Mouse (Mus musculus) liver, postnatal 0 days (tissue): ENCODE results near the gene Oaz2. TPM values are rescaled to one million over a fixed set of nuclear protein-coding genes. Genes with fewer than 3 reads are reported as not detected.

ENCODE experiments used
- ATAC-seq: fragments of 200-750 bp; cut with Nextera tagmentation; 2 replicates; pipeline ENCODE4 v1.8.0; 2017; ENCODE audit warnings: mild to moderate bottlenecking, moderate library complexity
- DNase-seq: peaks from one replicate; pipeline ENCODE4 v3.0.0-alpha.2; 2016
- H3K27ac ChIP-seq: fragments of 300-500 bp; sonication (generic); 2 replicates; pipeline ENCODE4 v1.5.1; 2014; ENCODE audit warnings: antibody characterized with exemption, moderate library complexity, mild to moderate bottlenecking, low read depth
- H3K27me3 ChIP-seq: fragments of 300-500 bp; sonication (generic); 2 replicates; pipeline ENCODE4 v1.6.1; 2014; ENCODE audit warnings: low read length, control low read depth, mixed read lengths; ENCODE audit not compliant: insufficient read depth
- H3K36me3 ChIP-seq: fragments of 300-500 bp; sonication (generic); replicated peaks from 2 replicates; pipeline ENCODE4 v1.6.1; 2014; ENCODE audit warnings: mild to moderate bottlenecking, control low read depth, low read length, moderate library complexity, mixed read lengths; ENCODE audit not compliant: insufficient read depth
- H3K4me1 ChIP-seq: fragments of 300-500 bp; sonication (generic); 2 replicates; pipeline ENCODE4 v1.6.1; 2014; ENCODE audit warnings: antibody characterized with exemption, mild to moderate bottlenecking, control low read depth; ENCODE audit not compliant: insufficient read depth
- H3K4me2 ChIP-seq: fragments of 300-500 bp; sonication (generic); 2 replicates; pipeline ENCODE4 v1.6.1; 2014; ENCODE audit warnings: low read depth, mild to moderate bottlenecking, low read length, moderate library complexity, mixed read lengths
- H3K4me3 ChIP-seq: fragments of 300-500 bp; sonication (generic); 2 replicates; pipeline ENCODE4 v1.5.1; 2014; ENCODE audit warnings: low read depth, low read length
- H3K9ac ChIP-seq: fragments of 300-500 bp; sonication (generic); replicated peaks from 2 replicates; pipeline ENCODE4 v1.6.1; 2014; ENCODE audit warnings: mild to moderate bottlenecking, moderate library complexity
- H3K9me3 ChIP-seq: fragments of 300-500 bp; sonication (generic); 2 replicates; pipeline ENCODE4 v1.6.1; 2016; ENCODE audit warnings: mild to moderate bottlenecking, control low read depth, low read length, mixed read lengths
- CTCF ChIP-seq: sonication (generic); IDR thresholded peaks from 2 replicates; pipeline ENCODE4 v1.5.1; 2016; ENCODE audit warnings: antibody characterized with exemption, low read depth
- EP300 ChIP-seq: IDR thresholded peaks from 2 replicates; pipeline ENCODE4 v1.6.1; 2016; ENCODE audit warnings: antibody characterized with exemption, low read depth, mild to moderate bottlenecking
- WGBS: fragments of 180-500 bp; shearing (Covaris S2); extraction: QIAGEN DNeasy Blood & Tissue Kit; methylation state at CpG from one replicate; pipeline ENCODE4 v1.1.7; 2014; ENCODE audit not compliant: insufficient replicate concordance; 5-methylcytosine and 5-hydroxymethylcytosine counted together
- polyA plus RNA-seq: library from polyadenylated mRNA; unstranded; fragments of >200 nt; fragmentation: Nextera tagmentation; extraction: Ambion mirVana; gene quantifications from 2 replicates; pipeline ENCODE4 v1.2.1, GENCODE M21; 2015

Oaz2 gene
- polyA plus RNA-seq, 1 experiment from 2014 or later = 50.9 TPM

- DNase-seq = peak; percentile 20
- H3K4me1 ChIP-seq = no peaks in the 10 kb centered on the region; the same call in 1 of the 2 replicates
- no peak overlapping the region for H3K27ac ChIP-seq
- H3K9me3 ChIP-seq = no peaks in the 10 kb centered on the region
- TF ChIP-seq CTCF = no peak
- no peak for TF ChIP-seq EP300
- H3K9ac ChIP-seq = no peak overlapping the region
- no peak for ATAC-seq
- no peaks in the 10 kb centered on the region for H3K36me3 ChIP-seq
- no peak overlapping the region for H3K4me3 ChIP-seq
- H3K4me2 ChIP-seq = no peak overlapping the region
- no peaks in the 10 kb centered on the region for H3K27me3 ChIP-seq
- WGBS = 39% methylated on average over 8 of the region's 8 CpGs
Observed at GRCm38 (mm10) chr9:65655540-65655939, 12.3 kb upstream of the Oaz2 start.

GRCm38 (mm10) chr9:65657218-65657617 lies 10.6 kb upstream of the Oaz2 start:
- Histone ChIP-seq H3K27ac (no peak overlapping the region), H3K4me2 (no peak overlapping the region), H3K4me3 (no peak overlapping the region), H3K9me3 (no peaks in the 10 kb centered on the region), H3K27me3 (no peaks in the 10 kb centered on the region), H3K36me3 (no peaks in the 10 kb centered on the region), H3K4me1 (no peaks in the 10 kb centered on the region; the same call in 1 of the 2 replicates), H3K9ac (no peak overlapping the region)
- ATAC-seq (no peak), DNase-seq (no peak)
- WGBS = 77% methylated on average over 3 of the region's 3 CpGs
- TF ChIP-seq EP300 (no peak), CTCF (no peak)

GRCm38 (mm10) chr9:65661029-65661428 lies 6.8 kb upstream of the Oaz2 start:
- H3K36me3 ChIP-seq = no peaks in the 10 kb centered on the region
- TF ChIP-seq EP300 = no peak
- peak; percentile 50 for TF ChIP-seq CTCF
- no peak overlapping the region for H3K9ac ChIP-seq
- no peaks in the 10 kb centered on the region for H3K9me3 ChIP-seq
- no peak overlapping the region for H3K4me3 ChIP-seq
- no peaks in the 10 kb centered on the region for H3K27me3 ChIP-seq
- no peak overlapping the region for H3K27ac ChIP-seq
- H3K4me1 ChIP-seq = peaks cover 2% of the 10 kb centered on the region; the same call in 1 of the 2 replicates
- 59% methylated on average over 5 of the region's 5 CpGs for WGBS
- ATAC-seq = no peak
- no peak for DNase-seq
- no peak overlapping the region for H3K4me2 ChIP-seq

GRCm38 (mm10) chr9:65661493-65661892 lies 6.3 kb upstream of the Oaz2 start:
- no peaks in the 10 kb centered on the region for H3K36me3 ChIP-seq
- TF ChIP-seq CTCF (no peak), EP300 (no peak)
- peaks cover 2% of the 10 kb centered on the region; the same call in 1 of the 2 replicates for H3K4me1 ChIP-seq
- no peak overlapping the region for H3K9ac ChIP-seq
- no peaks in the 10 kb centered on the region for H3K9me3 ChIP-seq
- no peak overlapping the region for H3K4me3 ChIP-seq
- no peaks in the 10 kb centered on the region for H3K27me3 ChIP-seq
- H3K4me2 ChIP-seq = no peak overlapping the region
- DNase-seq (no peak), ATAC-seq (no peak)
- 75% methylated on average over 1 of the region's 1 CpGs for WGBS
- H3K27ac ChIP-seq = no peak overlapping the region

GRCm38 (mm10) chr9:65664163-65664562 lies 3.6 kb upstream of the Oaz2 start:
- peak; percentile 64 for DNase-seq
- H3K4me2 ChIP-seq = no peak overlapping the region
- 2% methylated on average over 3 of the region's 3 CpGs for WGBS

GRCm38 (mm10) chr9:65666042-65666441 lies 1.8 kb upstream of the Oaz2 start:
- TF ChIP-seq EP300 (no peak), CTCF (peak; percentile 84)
- ATAC-seq = peak; percentile 77
- H3K9me3 ChIP-seq = no peaks in the 10 kb centered on the region
- no peak overlapping the region for H3K4me3 ChIP-seq
- H3K36me3 ChIP-seq = no peaks in the 10 kb centered on the region
- no peak overlapping the region for H3K9ac ChIP-seq
- peaks cover 3% of the 10 kb centered on the region; the same call in 1 of the 2 replicates for H3K4me1 ChIP-seq
- DNase-seq = peak; percentile 80
- 16% methylated on average over 5 of the region's 5 CpGs for WGBS
- no peak overlapping the region for H3K27ac ChIP-seq
- no peaks in the 10 kb centered on the region for H3K27me3 ChIP-seq
- no peak overlapping the region for H3K4me2 ChIP-seq

More at GRCm38 (mm10) chr9:65664163-65664562, 3.6 kb upstream of the Oaz2 start:
- TF ChIP-seq CTCF (peak; percentile 85), EP300 (no peak)
- no peaks in the 10 kb centered on the region for H3K9me3 ChIP-seq
- no peak overlapping the region for H3K27ac ChIP-seq
- peaks cover 2% of the 10 kb centered on the region; the same call in 1 of the 2 replicates for H3K4me1 ChIP-seq
- H3K4me3 ChIP-seq = no peak overlapping the region
- no peaks in the 10 kb centered on the region for H3K36me3 ChIP-seq
- no peaks in the 10 kb centered on the region for H3K27me3 ChIP-seq
- ATAC-seq = 0 out of 2 replicates have a peak, but pooled peaks have one; percentile 31
- H3K9ac ChIP-seq = no peak overlapping the region
